ENCODE assay signal across 23 mouse cellular contexts in the genomic region with DNA sequence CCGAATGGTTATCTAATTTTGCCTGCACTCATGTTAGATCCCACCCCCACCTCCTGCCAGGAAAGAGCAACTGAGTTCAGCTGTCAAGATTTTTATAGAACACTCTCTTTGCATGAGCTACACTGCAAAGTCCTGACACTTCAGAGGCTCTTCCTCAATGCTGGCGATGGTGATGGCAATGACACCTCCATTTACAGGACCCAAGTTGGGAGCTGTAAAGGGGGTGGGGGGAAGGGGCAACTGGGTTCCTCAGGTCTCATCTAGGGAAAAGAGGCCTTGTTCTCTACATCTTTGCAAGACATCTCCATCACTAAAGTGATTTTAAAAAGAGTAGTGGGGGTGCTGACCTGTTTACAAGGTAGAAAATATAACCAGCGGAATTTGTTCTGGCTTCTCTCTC. TPM values are rescaled to one million over a fixed set of nuclear protein-coding genes. Genes with fewer than 3 reads are reported as not detected.
DNase-seq lines count a peak whose midpoint lies in the region; ATAC-seq and TF ChIP-seq lines count a peak whose summit lies in the region.
"Had no signal": no experiment of that assay in that cellular context is flagged by ENCODE, and none has a peak within 500 bp of the region (broad histone marks: within the 10 kb centered on the region; RNA-seq: fewer than 3 reads in every experiment).

No protein-coding gene starts in this region.

- WGBS in heart, embryonic 10.5 days = 50% methylated on average over 3 of the region's 3 CpGs
- 59% methylated on average over 3 of the region's 3 CpGs for WGBS in heart, postnatal 0 days
- WGBS in lung, embryonic 14.5 days = 49% methylated on average over 3 of the region's 3 CpGs
- WGBS in lung, postnatal 0 days = 71% methylated on average over 3 of the region's 3 CpGs

- ATAC-seq in heart, postnatal 0 days (ENCODE audit: insufficient read depth, low read depth) = no peak
- ATAC-seq in lung, embryonic 14.5 days (ENCODE audit: insufficient read depth) = no peak
- ATAC-seq in lung, postnatal 0 days = no peak
- ATAC-seq: intestine, embryonic 16.5 days had no signal

- DNase-seq in heart, embryonic 10.5 days (ENCODE audit: low spot score) = peak; percentile 72
- no peak for DNase-seq in heart, postnatal 14 days
- peak; percentile 19 for DNase-seq in heart, postnatal 0 days (ENCODE audit: low spot score)
- DNase-seq in heart, postnatal 10 days = no peak
- DNase-seq in lung, embryonic 14.5 days = no peak
- DNase-seq in lung, postnatal 0 days (ENCODE audit: low spot score) = no peak
- DNase-seq in brain, adult 2 months (ENCODE audit: low read depth, low spot score) = peak; percentile 32
- DNase-seq in left cerebral cortex, postnatal 4 days = no peak
- DNase-seq: adrenal gland, postnatal 25 days; cerebellum, adult 9-10 months; gastrocnemius, postnatal 36 days; kidney, adult 9 months; kidney, postnatal 25 days; liver, embryonic 13.5 days; lung, adult 2 months; thymus, adult 18-20 months; thymus, postnatal 4 days had no signal

- no peak overlapping the region for H3K4me3 ChIP-seq in heart, embryonic 10.5 days
- H3K4me3 ChIP-seq in heart, postnatal 0 days (ENCODE audit: low read depth, low read length) = no peak overlapping the region
- H3K4me3 ChIP-seq in lung, embryonic 14.5 days (ENCODE audit: low read depth, low read length) = no peak overlapping the region
- no peak overlapping the region for H3K4me3 ChIP-seq in lung, postnatal 0 days (ENCODE audit: low read depth, low read length)
- H3K4me3 ChIP-seq: forebrain, embryonic 13.5 days; layer of hippocampus, adult 2 months; liver, embryonic 13.5 days; midbrain, embryonic 12.5 days; stomach, embryonic 15.5 days had no signal

- H3K9me3 ChIP-seq in heart, embryonic 10.5 days = no peaks in the 10 kb centered on the region
- H3K9me3 ChIP-seq in heart, postnatal 0 days (replicated peaks; ENCODE audit: control insufficient read depth, low read length) = no peaks in the 10 kb centered on the region
- no peaks in the 10 kb centered on the region for H3K9me3 ChIP-seq in lung, embryonic 14.5 days (ENCODE audit: low read depth, low read length)
- no peaks in the 10 kb centered on the region for H3K9me3 ChIP-seq in lung, postnatal 0 days (ENCODE audit: low read length)
- H3K9me3 ChIP-seq: forebrain, embryonic 13.5 days; liver, embryonic 13.5 days; midbrain, embryonic 12.5 days; stomach, embryonic 15.5 days had no signal

- TF ChIP-seq EP300 in heart, postnatal 0 days (IDR thresholded peaks at IDR 0.05; ENCODE audit: low read depth) = no peak
- TF ChIP-seq EP300 in lung, postnatal 0 days (IDR thresholded peaks at IDR 0.05) = no peak

- peaks cover 37% of the 10 kb centered on the region for H3K4me1 ChIP-seq in heart, embryonic 10.5 days
- peaks cover 28% of the 10 kb centered on the region for H3K4me1 ChIP-seq in heart, postnatal 0 days (ENCODE audit: control insufficient read depth, insufficient read depth)
- no peaks in the 10 kb centered on the region for H3K4me1 ChIP-seq in lung, embryonic 14.5 days (ENCODE audit: insufficient read depth)
- 0 out of 2 replicates have a peak, but pooled peaks cover 4% of the 10 kb centered on the region for H3K4me1 ChIP-seq in lung, postnatal 0 days (ENCODE audit: insufficient read depth, low read depth, low read length)
- H3K4me1 ChIP-seq: liver, embryonic 13.5 days had no signal

- TF ChIP-seq CTCF in heart, postnatal 0 days (IDR thresholded peaks at IDR 0.05; ENCODE audit: low read depth) = no peak
- TF ChIP-seq CTCF in lung, embryonic 14.5 days (IDR thresholded peaks at IDR 0.05; ENCODE audit: low read depth) = no peak
- no peak for TF ChIP-seq CTCF in lung, postnatal 0 days (IDR thresholded peaks at IDR 0.05)

- no peak overlapping the region for H3K4me2 ChIP-seq in heart, postnatal 0 days (ENCODE audit: low read depth, low read length)
- no peak overlapping the region for H3K4me2 ChIP-seq in lung, embryonic 14.5 days
- no peak overlapping the region for H3K4me2 ChIP-seq in lung, postnatal 0 days (replicated peaks; ENCODE audit: low read depth, low read length)
- H3K4me2 ChIP-seq: forebrain, embryonic 13.5 days; liver, embryonic 13.5 days; midbrain, embryonic 12.5 days; stomach, embryonic 15.5 days had no signal

- peak overlapping the region; percentile 62; the same call in 1 of the 2 replicates for H3K27ac ChIP-seq in heart, embryonic 10.5 days
- peak overlapping the region; percentile 88; the same call in 1 of the 2 replicates for H3K27ac ChIP-seq in heart, postnatal 0 days (ENCODE audit: low read depth)
- peak overlapping the region; percentile 15; the same call in 1 of the 2 replicates for H3K27ac ChIP-seq in lung, embryonic 14.5 days (ENCODE audit: low read depth)
- H3K27ac ChIP-seq in lung, postnatal 0 days (ENCODE audit: low read length) = no peak overlapping the region
- H3K27ac ChIP-seq: liver, embryonic 13.5 days; midbrain, embryonic 12.5 days had no signal

- H3K9ac ChIP-seq in heart, postnatal 0 days (replicated peaks; ENCODE audit: low read depth, low read length) = no peak overlapping the region
- no peak overlapping the region for H3K9ac ChIP-seq in lung, embryonic 14.5 days
- H3K9ac ChIP-seq in lung, postnatal 0 days (replicated peaks; ENCODE audit: low read depth) = no peak overlapping the region
- H3K9ac ChIP-seq: forebrain, embryonic 13.5 days; liver, embryonic 13.5 days; midbrain, embryonic 12.5 days; stomach, embryonic 15.5 days had no signal

- intact Hi-C loops in heart, postnatal 14 days (cut with DNase I) = no loop called here
- intact Hi-C loops in heart, postnatal 10 days (cut with DNase I) = no loop called here
- intact Hi-C loops in left cerebral cortex, postnatal 4 days (cut with DNase I) = no loop called here

- H3K27me3 ChIP-seq in heart, embryonic 10.5 days (ENCODE audit: insufficient read depth, poor library complexity, severe bottlenecking) = no peaks in the 10 kb centered on the region
- no peaks in the 10 kb centered on the region for H3K27me3 ChIP-seq in heart, postnatal 0 days (ENCODE audit: control insufficient read depth, insufficient read depth, low read length)
- no peaks in the 10 kb centered on the region for H3K27me3 ChIP-seq in lung, embryonic 14.5 days (ENCODE audit: insufficient read depth, low read length)
- H3K27me3 ChIP-seq in lung, postnatal 0 days (replicated peaks; ENCODE audit: insufficient read depth, low read length) = no peaks in the 10 kb centered on the region
- H3K27me3 ChIP-seq: forebrain, embryonic 13.5 days; liver, embryonic 13.5 days; midbrain, embryonic 12.5 days; stomach, embryonic 15.5 days had no signal

- H3K36me3 ChIP-seq in heart, embryonic 10.5 days = peaks cover 48% of the 10 kb centered on the region
- peaks cover 31% of the 10 kb centered on the region for H3K36me3 ChIP-seq in heart, postnatal 0 days (replicated peaks; ENCODE audit: control insufficient read depth, insufficient read depth, low read length)
- peaks cover 47% of the 10 kb centered on the region for H3K36me3 ChIP-seq in lung, embryonic 14.5 days (ENCODE audit: insufficient read depth)
- peaks cover 27% of the 10 kb centered on the region; the same call in 1 of the 2 replicates for H3K36me3 ChIP-seq in lung, postnatal 0 days (ENCODE audit: insufficient read depth, low read length)
- H3K36me3 ChIP-seq: midbrain, embryonic 12.5 days had no signal

RNA-seq across cellular contexts. Expression of a gene that starts 29.4 kb away (rescaled TPM):
- 0.68 and 0.85 TPM in 2 replicates for polyA plus RNA-seq in heart, embryonic 10.5 days (2016; fragmentation: Nextera tagmentation; extraction: Ambion mirVana)
- total RNA-seq in heart, postnatal 14 days (2021) = under 1 TPM; 0.26 to 0.27 TPM
- 0.11 and 0.66 TPM in 2 replicates for total RNA-seq in heart, postnatal 0 days (2014; rRNA removed; ENCODE audit: low replicate concordance)
- 0.33 TPM in 2 replicates for polyA plus RNA-seq in heart, postnatal 0 days (2015; fragmentation: Nextera tagmentation; extraction: Ambion mirVana)
- under 1 TPM; 0.45 to 0.65 TPM for total RNA-seq in heart, postnatal 10 days (2021)
- 0.34 and 0.46 TPM in 2 replicates for polyA plus RNA-seq in lung, embryonic 14.5 days (2014; fragmentation: Nextera tagmentation; extraction: Ambion mirVana)
- polyA plus RNA-seq in lung, postnatal 0 days (2015; fragmentation: Nextera tagmentation; extraction: Ambion mirVana) = 0.33 and 0.45 TPM in 2 replicates
- 10 to 100 TPM; 49.4 to 53.8 TPM for total RNA-seq in left cerebral cortex, postnatal 4 days (2021)
- total RNA-seq: neutrophil, adult 5-6 weeks had no signal

Comparison
In these comparisons a context has a peak if more than half of its experiments do, and no peak if none do; other contexts are left out.
1. DNase-seq: peak in heart, embryonic 10.5 days (single experiment), heart, postnatal 0 days (single experiment) and brain, adult 2 months (single experiment); none in heart, postnatal 14 days (0 of 2), heart, postnatal 10 days (0 of 2), lung, embryonic 14.5 days (single experiment), lung, postnatal 0 days (single experiment) and left cerebral cortex, postnatal 4 days (single experiment).
2. RNA of a gene that starts 29.4 kb away (total RNA-seq): 49.4 to 53.8 TPM in left cerebral cortex, postnatal 4 days; 0.45 to 0.65 TPM in heart, postnatal 10 days, 0.26 to 0.27 TPM in heart, postnatal 14 days and 0.11 to 0.66 TPM in heart, postnatal 0 days; every median in the first group is over 10 times any median in the second.